Mouse (Mus musculus) myocyte (in vitro differentiated cells): ENCODE measurements around the gene Enpp7.

Experiments
- CEBPB ChIP-seq: IDR thresholded peaks from 2 replicates; pipeline ENCODE4 v1.6.1; 2011; ENCODE audit warnings: mild to moderate bottlenecking, moderate library complexity; ENCODE audit not compliant: poor library complexity, insufficient read depth, severe bottlenecking
- E2F4 ChIP-seq: IDR thresholded peaks from one replicate; pipeline ENCODE4 v1.6.1; 2011; ENCODE audit warnings: mild to moderate bottlenecking, control low read depth, moderate library complexity; ENCODE audit not compliant: insufficient read depth
- POLR2A ChIP-seq: IDR thresholded peaks from one replicate; pipeline ENCODE4 v1.6.1; 2011; ENCODE audit warnings: low read depth, mild to moderate bottlenecking, control low read depth, moderate library complexity; ENCODE audit not compliant: insufficient read length
- TCF12 ChIP-seq: IDR thresholded peaks from one replicate; pipeline ENCODE4 v1.6.1; 2011; ENCODE audit warnings: mild to moderate bottlenecking, control low read depth; ENCODE audit not compliant: poor library complexity, insufficient read depth, severe bottlenecking
- USF1 ChIP-seq: IDR thresholded peaks from one replicate; pipeline ENCODE4 v1.6.1; 2011; ENCODE audit warnings: low read depth, mild to moderate bottlenecking, control low read depth, moderate library complexity

DNA sequence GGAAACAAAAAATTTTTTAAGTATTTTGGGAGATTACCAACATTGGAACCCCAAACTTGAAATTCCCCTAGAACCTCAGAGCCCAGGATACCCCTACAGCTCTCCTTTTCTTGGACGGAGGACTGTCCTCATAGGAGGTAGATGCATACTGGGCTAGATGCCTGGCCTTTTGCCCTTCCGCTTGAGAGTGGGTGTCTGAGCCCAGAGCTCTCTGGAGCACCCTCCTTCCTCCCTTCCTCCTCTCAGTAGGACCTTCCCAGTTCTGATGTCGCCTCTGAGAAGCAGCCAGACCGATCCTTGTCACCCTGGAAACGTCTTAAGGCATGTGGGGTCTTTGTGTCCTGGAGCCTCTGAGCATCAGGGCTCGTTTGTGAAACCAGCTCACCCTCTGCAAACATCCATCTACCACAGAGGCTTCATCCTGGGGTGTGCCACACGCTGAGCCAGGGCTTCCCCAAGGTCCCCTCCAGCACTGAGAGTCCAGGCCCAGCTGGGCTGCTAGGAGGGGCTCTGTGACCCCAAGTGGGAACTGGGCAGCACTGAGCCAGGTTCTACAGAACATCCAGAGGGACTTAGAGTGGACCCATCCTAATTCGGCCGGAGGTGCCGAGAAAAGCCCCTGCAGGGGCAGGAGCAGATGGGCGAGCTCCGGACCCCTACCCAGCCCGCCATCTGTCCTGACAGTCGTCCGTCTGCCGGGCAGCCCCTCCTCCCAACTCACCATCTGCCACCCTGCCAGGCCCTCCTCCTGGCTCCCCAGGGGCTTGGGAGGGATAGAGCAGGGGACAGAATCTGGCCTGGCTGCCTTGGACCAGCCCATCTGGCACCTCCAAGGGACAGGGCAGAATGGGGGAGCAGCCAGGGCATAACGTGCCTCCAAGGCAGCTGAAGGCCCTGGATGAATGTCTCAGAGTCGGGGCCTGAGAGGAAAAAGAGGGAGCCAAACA lies 15.3 kb upstream of the Enpp7 start:
- TF ChIP-seq POLR2A (no peak), USF1 (no peak), CEBPB (no peak), TCF12 (no peak), E2F4 (no peak)
